Mouse (Mus musculus): ENCODE data around the gene Gsn.

DNA sequence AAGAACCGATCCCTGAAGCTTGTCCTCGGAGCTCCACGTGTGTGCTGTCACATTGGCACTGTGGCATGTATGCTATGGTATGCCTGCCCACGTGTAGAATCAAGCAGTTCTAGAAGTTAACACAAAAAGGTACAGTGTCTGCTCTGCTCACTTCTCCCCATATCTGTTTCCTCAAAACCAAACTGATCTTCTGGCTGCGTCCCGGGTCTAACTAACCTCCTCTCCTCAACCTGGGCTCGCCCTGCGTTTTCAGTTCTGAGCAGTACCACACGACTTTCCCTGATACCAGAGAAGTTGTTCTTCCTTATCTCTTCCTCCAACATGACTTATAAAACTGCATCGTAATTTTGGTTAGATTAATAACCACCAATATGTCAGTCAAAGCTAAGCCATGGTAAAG, 71.4 kb downstream of the Gsn start:
- TF ChIP-seq CTCF (IDR thresholded peaks at IDR 0.05; ENCODE audit: extremely low read depth, insufficient read depth, insufficient read length, insufficient replicate concordance) (no peak), POLR2A (IDR thresholded peaks at IDR 0.05; ENCODE audit: low read depth, low read length) (no peak)
